ENCODE assay signal across 26 mouse cellular contexts in genomic region chr8:18246299-18246698, GRCm38 (mm10).
DNase-seq lines count a peak whose midpoint lies in the region; ATAC-seq and TF ChIP-seq lines count a peak whose summit lies in the region.
"Had no signal": no experiment of that assay in that cellular context is flagged by ENCODE, and none has a peak within 500 bp of the region (broad histone marks: within the 10 kb centered on the region; RNA-seq: fewer than 3 reads in every experiment).

No protein-coding gene starts in this region.

- TF ChIP-seq POLR2A in brain, embryonic 14.5 days (IDR thresholded peaks at IDR 0.05; ENCODE audit: borderline replicate concordance, extremely low read depth, insufficient read depth, insufficient read length, poor library complexity, severe bottlenecking), result no peak

- H3K27ac ChIP-seq in hindbrain, embryonic 12.5 days, result no peak overlapping the region
- H3K27ac ChIP-seq in hindbrain, embryonic 10.5 days, result no peak overlapping the region
- no peak overlapping the region for H3K27ac ChIP-seq in midbrain, embryonic 14.5 days (replicated peaks; ENCODE audit: low read depth, low read length)
- H3K27ac ChIP-seq in midbrain, embryonic 10.5 days (replicated peaks), result no peak overlapping the region
- no peak overlapping the region for H3K27ac ChIP-seq in hindbrain, postnatal 0 days
- H3K27ac ChIP-seq: forebrain, embryonic 15.5 days; heart, adult 2 months; kidney, embryonic 15.5 days; limb, embryonic 15.5 days; liver, embryonic 13.5 days had no signal

- no peak for DNase-seq in hindbrain, embryonic 10.5 days (ENCODE audit: low spot score)
- peak; percentile 27 for DNase-seq in midbrain, embryonic 14.5 days
- no peak for DNase-seq in midbrain, embryonic 10.5 days (ENCODE audit: low spot score)
- peak; percentile 37 for DNase-seq in brain, embryonic 14.5 days (ENCODE audit: low read depth)
- peak; percentile 4 for DNase-seq in hindbrain, postnatal 0 days (ENCODE audit: low spot score)
- DNase-seq in right cerebral cortex, postnatal 14 days, result no peak
- DNase-seq: adrenal gland, postnatal 25 days; cerebellum, adult 8-10 months; cerebellum, postnatal 25 days; heart, adult 2 months; kidney, adult 18-20 months; kidney, postnatal 25 days; liver, embryonic 13.5 days; lung, adult 18-20 months; lung, postnatal 4 days; spleen, adult 18-20 months; thymus, adult 18-20 months; thymus, postnatal 25 days had no signal

- no peaks in the 10 kb centered on the region for H3K36me3 ChIP-seq in hindbrain, embryonic 12.5 days
- H3K36me3 ChIP-seq in hindbrain, embryonic 10.5 days, result no peaks in the 10 kb centered on the region
- H3K36me3 ChIP-seq in midbrain, embryonic 14.5 days (ENCODE audit: control insufficient read depth, insufficient read depth, low read length), result no peaks in the 10 kb centered on the region
- H3K36me3 ChIP-seq in midbrain, embryonic 10.5 days, result no peaks in the 10 kb centered on the region
- no peaks in the 10 kb centered on the region for H3K36me3 ChIP-seq in hindbrain, postnatal 0 days (ENCODE audit: insufficient read depth, low read length)
- H3K36me3 ChIP-seq: forebrain, embryonic 15.5 days; heart, embryonic 12.5 days; kidney, embryonic 15.5 days; limb, embryonic 15.5 days; liver, embryonic 13.5 days had no signal

- H3K27me3 ChIP-seq in hindbrain, embryonic 12.5 days, result no peaks in the 10 kb centered on the region
- H3K27me3 ChIP-seq in hindbrain, embryonic 10.5 days (ENCODE audit: insufficient read depth, poor library complexity, severe bottlenecking), result no peaks in the 10 kb centered on the region
- no peaks in the 10 kb centered on the region for H3K27me3 ChIP-seq in midbrain, embryonic 14.5 days (ENCODE audit: control insufficient read depth, insufficient read depth, low read length)
- H3K27me3 ChIP-seq in midbrain, embryonic 10.5 days (ENCODE audit: low read depth, poor library complexity, severe bottlenecking), result no peaks in the 10 kb centered on the region
- H3K27me3 ChIP-seq in hindbrain, postnatal 0 days (ENCODE audit: insufficient read depth, low read length), result no peaks in the 10 kb centered on the region
- H3K27me3 ChIP-seq: forebrain, embryonic 15.5 days; heart, embryonic 12.5 days; kidney, embryonic 15.5 days; limb, embryonic 15.5 days; liver, embryonic 13.5 days; megakaryocyte, embryonic 14.5 days had no signal

- H3K9ac ChIP-seq in hindbrain, embryonic 12.5 days, result no peak overlapping the region
- H3K9ac ChIP-seq in midbrain, embryonic 14.5 days (replicated peaks; ENCODE audit: low read length), result no peak overlapping the region
- H3K9ac ChIP-seq in hindbrain, postnatal 0 days (replicated peaks; ENCODE audit: low read length), result no peak overlapping the region
- H3K9ac ChIP-seq: forebrain, embryonic 15.5 days; heart, embryonic 12.5 days; kidney, embryonic 15.5 days; limb, embryonic 15.5 days; liver, embryonic 13.5 days had no signal

- no peak for TF ChIP-seq CTCF in brain, embryonic 14.5 days (IDR thresholded peaks at IDR 0.05; ENCODE audit: borderline replicate concordance, extremely low read depth, insufficient read depth, insufficient read length)
- TF ChIP-seq CTCF in hindbrain, postnatal 0 days (IDR thresholded peaks at IDR 0.05; ENCODE audit: low read depth), result no peak

- ATAC-seq in hindbrain, embryonic 12.5 days (ENCODE audit: low FRiP score), result peak; percentile 63
- no peak for ATAC-seq in midbrain, embryonic 14.5 days (ENCODE audit: low FRiP score, low TSS enrichment)
- no peak for ATAC-seq in hindbrain, postnatal 0 days
- ATAC-seq: CD4-positive, CD25-positive, alpha-beta regulatory T cell, adult 4 months; forebrain, embryonic 15.5 days; lung, postnatal 0 days had no signal

- H3K4me2 ChIP-seq in hindbrain, embryonic 12.5 days (replicated peaks), result no peak overlapping the region
- H3K4me2 ChIP-seq in midbrain, embryonic 14.5 days (ENCODE audit: low read length), result no peak overlapping the region
- H3K4me2 ChIP-seq in hindbrain, postnatal 0 days (ENCODE audit: low read depth, low read length), result no peak overlapping the region
- H3K4me2 ChIP-seq: forebrain, embryonic 15.5 days; heart, embryonic 12.5 days; kidney, embryonic 15.5 days; limb, embryonic 15.5 days; liver, embryonic 13.5 days had no signal

- H3K4me1 ChIP-seq in hindbrain, embryonic 12.5 days, result no peaks in the 10 kb centered on the region
- H3K4me1 ChIP-seq in hindbrain, embryonic 10.5 days (replicated peaks), result no peaks in the 10 kb centered on the region
- H3K4me1 ChIP-seq in midbrain, embryonic 14.5 days (ENCODE audit: control insufficient read depth, insufficient read depth, low read length), result no peaks in the 10 kb centered on the region
- no peaks in the 10 kb centered on the region for H3K4me1 ChIP-seq in midbrain, embryonic 10.5 days
- H3K4me1 ChIP-seq in hindbrain, postnatal 0 days (ENCODE audit: insufficient read depth, low read length), result no peaks in the 10 kb centered on the region
- H3K4me1 ChIP-seq: forebrain, embryonic 15.5 days; heart, embryonic 12.5 days; kidney, embryonic 15.5 days; limb, embryonic 15.5 days; liver, embryonic 13.5 days; megakaryocyte, embryonic 14.5 days had no signal

- 74% methylated on average over 12 of the region's 12 CpGs for WGBS in hindbrain, embryonic 12.5 days
- 86% methylated on average over 12 of the region's 12 CpGs for WGBS in hindbrain, embryonic 10.5 days
- WGBS in midbrain, embryonic 14.5 days, result 69% methylated on average over 12 of the region's 12 CpGs
- WGBS in midbrain, embryonic 10.5 days, result 90% methylated on average over 12 of the region's 12 CpGs
- WGBS in hindbrain, postnatal 0 days, result 66% methylated on average over 12 of the region's 12 CpGs

- no peaks in the 10 kb centered on the region for H3K9me3 ChIP-seq in hindbrain, embryonic 12.5 days (replicated peaks)
- no peaks in the 10 kb centered on the region for H3K9me3 ChIP-seq in hindbrain, embryonic 10.5 days
- no peaks in the 10 kb centered on the region for H3K9me3 ChIP-seq in midbrain, embryonic 14.5 days (ENCODE audit: control insufficient read depth, low read length)
- no peaks in the 10 kb centered on the region for H3K9me3 ChIP-seq in midbrain, embryonic 10.5 days (replicated peaks)
- no peaks in the 10 kb centered on the region for H3K9me3 ChIP-seq in hindbrain, postnatal 0 days (ENCODE audit: low read length)
- H3K9me3 ChIP-seq: forebrain, embryonic 15.5 days; heart, embryonic 12.5 days; kidney, embryonic 15.5 days; limb, embryonic 15.5 days had no signal

- H3K4me3 ChIP-seq in hindbrain, embryonic 12.5 days, result no peak overlapping the region
- H3K4me3 ChIP-seq in hindbrain, embryonic 10.5 days, result no peak overlapping the region
- H3K4me3 ChIP-seq in midbrain, embryonic 14.5 days (replicated peaks; ENCODE audit: low read depth, low read length), result no peak overlapping the region
- H3K4me3 ChIP-seq in midbrain, embryonic 10.5 days, result no peak overlapping the region
- no peak overlapping the region for H3K4me3 ChIP-seq in hindbrain, postnatal 0 days (ENCODE audit: low read length)
- H3K4me3 ChIP-seq: forebrain, embryonic 15.5 days; heart, adult 2 months; heart, embryonic 12.5 days; kidney, embryonic 15.5 days; limb, embryonic 15.5 days; liver, embryonic 13.5 days; megakaryocyte, embryonic 14.5 days had no signal

Comparison
In these comparisons a context has a peak if more than half of its experiments do, and no peak if none do; other contexts are left out.
1. DNase-seq: peak in midbrain, embryonic 14.5 days (single experiment), brain, embryonic 14.5 days (single experiment) and hindbrain, postnatal 0 days (single experiment); none in hindbrain, embryonic 10.5 days (single experiment), midbrain, embryonic 10.5 days (single experiment) and right cerebral cortex, postnatal 14 days (single experiment).